Mouse (Mus musculus): ENCODE measurements around the gene Rtn4rl1. TPM values are rescaled to one million over a fixed set of nuclear protein-coding genes. Genes with fewer than 3 reads are reported as not detected.
A peak's percentile ranks its signal among the peaks of the same experiment; 100 is the strongest.

Gene Rtn4rl1
- total RNA-seq, 2 experiments from 2014 or later, result 59.5 to 65.9 TPM

DNA sequence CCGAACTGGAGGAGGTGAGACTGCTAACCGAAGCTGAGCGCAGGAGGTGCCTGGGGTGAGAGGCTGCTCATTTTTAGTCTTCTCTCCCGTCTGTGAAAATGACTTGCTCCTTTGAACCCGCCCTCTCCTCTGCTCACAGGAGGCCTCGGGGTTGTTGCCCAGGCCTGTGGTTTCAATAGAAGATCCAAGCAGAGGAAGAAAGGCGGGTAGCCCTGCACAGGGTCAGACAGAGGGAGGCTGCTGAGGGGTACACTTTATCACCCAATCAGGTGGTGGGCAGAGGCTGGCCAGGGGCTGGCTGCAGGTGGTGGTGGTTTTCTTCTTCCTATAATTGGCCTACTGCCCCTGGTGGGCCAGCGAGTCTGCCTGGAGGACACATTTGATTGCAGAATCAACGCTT, 10.9 kb downstream of the Rtn4rl1 start:
- intact Hi-C loops (cut with DNase I), result no loop called here
- no peak for DNase-seq (ENCODE audit: low spot score in 2 of 2)

DNA sequence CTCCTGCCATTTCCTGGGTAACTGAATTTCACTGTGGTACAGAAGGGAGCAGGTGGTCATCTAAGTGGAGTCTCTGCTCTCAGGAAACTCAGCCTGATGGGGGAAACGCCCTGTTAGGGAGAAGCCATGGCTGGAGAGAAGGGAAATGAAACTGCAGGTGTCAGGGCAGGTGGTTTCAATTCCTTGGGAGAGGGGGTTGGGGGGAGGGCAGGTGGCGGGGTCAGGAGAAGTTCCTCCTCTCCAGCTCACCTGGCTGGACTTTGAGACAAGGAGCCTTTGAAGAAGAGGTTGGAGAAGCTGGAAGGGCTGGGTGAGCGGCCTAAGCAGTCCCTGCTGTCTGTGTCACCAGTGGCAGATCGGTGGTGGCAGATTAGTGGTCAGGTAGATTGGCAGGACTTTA, 12.8 kb downstream of the Rtn4rl1 start:
- DNase-seq (ENCODE audit: low spot score in 2 of 2), result no peak
- intact Hi-C loops (cut with DNase I), result no loop called here

DNA sequence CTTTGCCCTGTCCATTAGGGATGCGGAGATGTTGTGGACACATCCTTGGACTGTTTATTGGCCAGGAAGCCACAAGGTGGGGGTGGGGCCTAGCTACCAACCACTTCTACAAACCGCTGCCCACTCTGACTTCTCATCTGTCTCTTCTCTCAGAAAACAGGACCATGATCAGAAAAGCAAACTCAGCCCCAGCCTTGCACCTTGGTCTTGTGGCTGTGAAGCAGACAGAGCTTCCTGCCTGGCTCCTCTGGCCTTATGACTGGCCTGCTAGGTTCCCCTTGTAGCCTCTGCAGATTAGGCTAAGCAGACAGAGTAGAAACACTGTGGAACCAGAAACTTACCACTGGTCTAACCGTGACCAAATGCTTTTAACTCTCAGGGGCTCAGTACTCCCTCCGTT, 15.8 kb downstream of the Rtn4rl1 start:
- intact Hi-C loops (cut with DNase I), result no loop called here

DNA sequence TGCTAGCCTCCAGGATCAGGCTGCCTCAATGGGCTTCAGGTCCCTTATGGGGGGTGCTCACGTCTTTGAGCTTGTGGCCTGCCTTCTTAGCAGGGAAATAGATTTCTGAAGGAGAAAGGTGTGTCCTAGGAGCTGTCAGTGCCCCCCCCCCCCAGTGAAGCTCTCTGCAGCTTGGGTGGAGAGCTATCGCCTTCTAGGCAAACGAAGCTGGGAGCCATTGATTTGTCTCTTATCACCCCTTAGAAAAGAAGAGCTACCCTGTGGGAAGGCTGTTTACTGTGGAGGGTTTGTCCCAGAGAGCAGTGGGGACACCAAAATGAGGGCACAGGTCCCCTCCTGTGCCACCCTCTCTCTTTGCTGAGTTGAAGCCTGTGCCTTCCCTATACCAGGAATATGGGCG, 16.5 kb downstream of the Rtn4rl1 start:
- intact Hi-C loops (cut with DNase I), result no loop called here
- DNase-seq (ENCODE audit: low spot score in 2 of 2), result no peak

More for the DNA sequence above, 15.8 kb downstream of the Rtn4rl1 start:
- DNase-seq (ENCODE audit: low spot score in 2 of 2), result no peak

DNA sequence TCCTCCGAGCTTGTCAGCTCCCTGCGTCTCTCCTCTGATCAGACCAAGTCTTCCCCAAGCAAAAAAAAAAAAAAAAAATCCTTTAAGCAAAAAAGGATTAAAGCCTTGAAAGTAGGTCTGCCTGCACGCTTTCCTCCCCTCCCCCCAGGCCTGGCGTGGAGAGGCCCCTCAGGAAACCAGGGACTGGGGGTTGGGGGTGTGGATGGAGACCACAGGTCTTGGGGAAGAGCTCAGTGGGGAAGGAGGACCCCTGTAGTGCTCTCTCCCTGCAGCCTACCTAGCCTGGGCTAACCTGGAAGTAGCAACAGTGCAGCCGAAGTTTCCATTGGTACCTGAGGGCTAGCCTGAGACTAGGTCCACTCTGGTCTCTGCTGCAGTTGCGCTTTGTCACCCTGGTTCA, 17.2 kb downstream of the Rtn4rl1 start:
- no peak for DNase-seq (ENCODE audit: low spot score in 2 of 2)
- intact Hi-C loops (cut with DNase I), result no loop called here

DNA sequence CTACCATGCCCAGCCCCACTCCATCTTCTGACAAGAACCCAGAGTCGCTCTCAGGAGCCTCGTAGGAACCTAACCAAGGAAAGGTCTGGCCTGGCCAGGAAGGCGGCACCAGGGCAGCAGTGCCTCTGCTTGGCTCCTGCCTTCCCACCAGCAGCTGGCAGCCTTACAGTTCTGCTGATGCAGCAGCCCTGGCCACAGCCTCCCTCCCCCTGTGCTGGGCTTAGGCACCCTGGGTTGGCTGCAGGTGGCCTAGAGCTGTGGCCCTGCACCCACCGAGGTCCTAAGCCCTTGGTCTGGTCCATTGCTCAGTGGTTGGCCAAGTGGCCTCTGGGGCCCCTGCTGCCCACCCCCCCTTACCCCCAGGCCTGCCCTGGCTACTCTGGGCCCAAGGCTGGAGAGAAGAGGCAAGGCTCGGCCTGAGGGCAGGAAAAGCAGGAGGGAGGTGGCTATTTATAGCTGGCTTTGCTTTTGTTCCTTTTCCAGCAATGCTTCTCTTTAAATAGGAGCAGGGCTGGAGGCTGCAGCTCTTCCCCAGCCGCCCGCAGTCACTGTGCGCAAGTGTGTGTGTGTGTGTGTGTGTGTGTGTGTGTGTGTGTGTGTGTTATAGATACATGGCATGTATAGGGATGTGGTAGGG, 18.6 kb downstream of the Rtn4rl1 start:
- intact Hi-C loops (cut with DNase I), result no loop called here

DNA sequence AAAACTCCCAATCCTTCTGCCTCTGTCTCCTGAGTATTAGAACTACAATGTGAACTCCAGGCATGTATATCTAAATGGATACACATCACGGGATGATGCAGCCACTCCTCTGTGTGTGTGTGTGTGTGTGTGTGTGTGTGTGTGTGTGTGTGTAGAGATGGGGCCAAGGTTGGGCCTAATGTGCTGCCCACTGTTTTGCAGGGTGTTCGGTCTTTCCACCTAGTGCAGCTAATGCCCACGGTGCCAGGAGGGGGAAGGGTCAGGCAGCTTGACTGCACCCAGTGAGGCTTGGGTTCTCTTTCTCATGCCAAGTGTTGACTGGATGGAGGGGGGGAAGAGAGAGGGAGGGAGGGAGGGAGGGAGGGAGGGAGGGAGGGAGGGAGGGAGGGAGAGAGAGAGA, 19.3 kb downstream of the Rtn4rl1 start:
- no peak for DNase-seq (ENCODE audit: low spot score in 2 of 2)
- intact Hi-C loops (cut with DNase I), result no loop called here

More for the DNA sequence above, 18.6 kb downstream of the Rtn4rl1 start:
- peak; percentile 58 to 80 for DNase-seq (ENCODE audit: low spot score in 2 of 2)

DNA sequence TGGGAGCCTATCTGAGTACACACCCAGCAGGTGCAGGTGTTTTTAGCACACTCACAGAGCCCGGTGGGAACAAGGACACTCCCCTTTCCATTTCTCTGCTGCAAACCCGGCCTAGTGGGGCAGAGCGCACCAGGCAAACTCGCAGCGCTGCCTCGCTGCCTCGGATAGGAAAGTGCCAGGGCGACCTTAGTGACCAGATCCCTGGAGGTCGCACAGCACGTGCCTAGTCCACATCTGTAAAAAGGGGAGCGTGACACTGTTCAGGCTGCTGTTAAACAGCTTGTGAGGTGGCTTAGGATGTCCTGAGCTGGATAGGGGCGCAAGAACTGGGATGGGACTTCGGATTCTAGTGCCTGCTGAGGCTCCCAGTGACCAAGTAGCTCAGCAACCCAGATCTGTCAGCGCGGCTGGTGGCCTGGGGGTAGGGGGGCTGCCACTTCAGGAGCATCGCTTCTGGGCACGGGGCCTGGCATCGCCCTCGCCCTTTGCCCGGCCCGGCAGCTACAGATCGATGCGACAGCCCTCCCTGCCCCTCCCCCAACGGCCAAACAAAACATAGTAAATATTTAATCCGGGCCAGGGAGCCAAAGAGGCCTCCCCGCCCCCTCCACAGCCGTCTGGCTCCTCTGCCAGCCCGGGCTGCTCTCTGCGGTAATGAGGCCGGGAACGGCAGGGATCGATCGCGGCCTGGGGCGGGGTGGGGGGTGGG, 19.9 kb downstream of the Rtn4rl1 start:
- no peak for DNase-seq (ENCODE audit: low spot score in 2 of 2)
- intact Hi-C loops (cut with DNase I), result no loop called here

DNA sequence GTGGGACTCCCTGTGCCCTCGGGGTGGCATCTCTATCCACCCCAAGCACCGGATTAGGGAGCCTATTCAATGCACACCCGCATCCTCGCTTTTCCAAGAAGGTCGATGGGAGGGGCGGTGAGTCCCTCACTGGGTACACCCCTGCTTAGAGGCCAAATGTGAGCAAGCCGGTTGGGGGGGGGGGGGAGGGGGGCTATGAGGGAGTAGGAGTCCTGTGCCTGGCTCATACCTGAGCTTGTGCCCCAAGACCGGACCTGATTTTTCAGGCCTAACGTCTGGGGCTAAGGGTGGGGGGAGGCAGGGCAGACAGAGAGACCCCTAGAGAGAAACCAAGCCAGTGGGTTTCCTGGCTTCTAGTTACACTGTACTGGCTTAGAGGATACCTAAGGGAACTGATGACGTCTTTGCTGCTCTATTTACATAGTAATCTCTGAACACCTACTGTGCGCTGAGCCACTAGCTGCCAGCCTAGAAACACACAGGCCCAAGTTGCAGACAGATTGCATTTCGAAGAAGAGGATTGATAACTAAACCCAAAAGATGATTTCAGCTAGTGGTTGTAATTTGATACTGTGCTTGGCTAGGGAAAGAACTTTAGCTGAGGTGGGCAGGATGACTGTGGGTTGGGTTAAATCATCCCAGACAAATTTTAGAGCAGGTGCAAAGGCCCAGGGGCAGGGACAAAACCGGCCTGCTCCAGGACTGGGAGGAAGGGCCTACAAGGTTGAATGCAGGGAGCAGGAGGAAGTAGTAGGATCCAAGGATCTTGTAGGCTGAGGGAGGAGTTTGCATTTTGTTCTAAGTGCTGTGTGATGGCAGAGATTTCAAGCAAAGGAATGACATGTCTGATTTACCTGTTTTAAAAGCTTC, 20.7 kb downstream of the Rtn4rl1 start:
- intact Hi-C loops (cut with DNase I), result no loop called here

DNA sequence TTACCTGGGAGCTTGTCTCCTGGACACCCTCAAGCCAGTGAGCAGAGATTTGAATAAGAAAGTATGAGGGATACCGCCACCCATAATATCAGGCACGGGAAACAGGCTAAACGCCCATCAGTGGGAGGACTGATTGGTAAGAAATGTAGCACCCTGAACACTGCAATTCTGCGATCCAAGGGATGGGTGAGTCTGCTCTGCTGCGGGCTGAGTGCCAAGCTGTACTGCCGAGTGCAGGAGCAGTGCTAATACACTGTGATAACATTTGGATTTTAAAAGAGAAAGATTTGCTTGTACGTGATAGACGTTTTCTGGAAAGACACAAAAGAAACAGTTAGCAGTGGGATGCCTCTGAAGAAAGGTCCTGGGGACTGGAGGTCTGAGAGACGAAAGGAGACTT, 26.5 kb downstream of the Rtn4rl1 start:
- intact Hi-C loops (cut with DNase I), result no loop called here
- peak; percentile 69 to 71 for DNase-seq (ENCODE audit: low spot score in 2 of 2)

More for the DNA sequence above, 20.7 kb downstream of the Rtn4rl1 start:
- no peak for DNase-seq (ENCODE audit: low spot score in 2 of 2)

DNA sequence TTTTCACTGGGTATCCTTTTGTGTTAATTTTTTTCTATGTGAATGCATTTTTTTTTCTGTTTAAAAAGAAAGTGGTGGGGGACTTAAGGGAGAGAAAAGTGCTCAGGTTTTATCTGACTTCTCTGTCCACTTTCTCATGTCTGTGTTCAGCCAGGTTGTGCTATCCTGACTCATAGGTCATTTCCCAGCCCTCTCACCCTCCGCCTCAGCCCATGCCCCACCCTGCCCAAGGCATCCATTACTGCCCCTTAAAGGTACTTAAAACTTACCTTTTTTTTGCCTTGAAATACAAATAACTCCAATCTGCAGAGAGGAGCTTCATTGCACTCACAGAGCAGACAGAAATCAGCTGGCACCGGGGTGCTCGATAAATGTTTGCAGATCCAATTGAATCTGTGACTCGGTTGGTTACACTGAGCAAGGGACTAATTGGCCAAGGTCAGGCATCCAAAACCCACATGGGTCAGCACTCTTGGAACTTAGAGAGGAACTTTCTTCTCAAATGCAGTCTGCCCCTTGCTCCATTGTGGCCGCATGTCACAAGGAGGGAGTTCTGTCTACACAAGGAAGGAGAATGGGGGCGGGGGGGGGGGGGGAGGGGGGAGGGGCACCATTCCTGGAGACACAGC, 27.0 kb downstream of the Rtn4rl1 start:
- intact Hi-C loops (cut with DNase I), result no loop called here
- DNase-seq (ENCODE audit: low spot score in 2 of 2), result no peak

DNA sequence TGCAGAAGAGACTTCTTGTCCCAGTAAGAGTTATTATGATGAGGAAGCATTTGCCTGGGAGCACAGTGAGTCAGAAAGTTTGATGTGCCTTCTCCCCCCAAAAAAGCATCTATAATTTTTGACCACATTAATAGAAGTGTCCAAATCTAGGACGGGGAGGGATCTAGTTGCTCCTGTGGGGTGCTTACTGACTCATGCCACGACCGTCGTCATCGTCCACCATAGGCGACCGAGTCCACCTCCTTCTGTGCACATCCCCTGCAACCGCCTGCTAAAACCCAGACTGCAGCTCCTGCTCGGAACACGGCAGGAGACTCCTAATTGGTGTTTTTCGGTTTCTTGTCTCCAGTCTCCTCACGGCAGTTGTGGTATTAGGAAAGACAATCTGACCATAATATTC, 30.5 kb downstream of the Rtn4rl1 start:
- intact Hi-C loops (cut with DNase I), result no loop called here
- DNase-seq (ENCODE audit: low spot score in 2 of 2), result no peak

DNA sequence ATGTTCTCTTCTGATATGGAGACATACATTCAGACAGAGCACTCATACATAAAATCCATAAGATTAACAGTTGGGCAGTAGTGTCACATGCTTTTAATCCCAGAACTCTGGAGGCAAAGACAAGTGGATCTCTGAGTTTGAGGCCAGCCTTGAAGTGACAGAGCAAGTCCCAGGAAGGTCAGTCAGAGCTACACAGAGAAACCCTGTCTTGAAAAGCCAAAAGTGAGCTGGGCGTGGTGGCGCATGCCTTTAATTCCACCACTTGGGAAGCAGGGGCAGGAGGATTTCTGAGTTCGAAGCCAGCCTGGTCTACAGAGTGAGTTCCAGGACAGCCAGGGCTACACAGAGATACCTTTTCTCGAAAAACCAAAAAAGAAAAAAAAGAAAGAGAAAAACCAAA, 31.3 kb downstream of the Rtn4rl1 start:
- intact Hi-C loops (cut with DNase I), result no loop called here
- no peak for DNase-seq (ENCODE audit: low spot score in 2 of 2)

DNA sequence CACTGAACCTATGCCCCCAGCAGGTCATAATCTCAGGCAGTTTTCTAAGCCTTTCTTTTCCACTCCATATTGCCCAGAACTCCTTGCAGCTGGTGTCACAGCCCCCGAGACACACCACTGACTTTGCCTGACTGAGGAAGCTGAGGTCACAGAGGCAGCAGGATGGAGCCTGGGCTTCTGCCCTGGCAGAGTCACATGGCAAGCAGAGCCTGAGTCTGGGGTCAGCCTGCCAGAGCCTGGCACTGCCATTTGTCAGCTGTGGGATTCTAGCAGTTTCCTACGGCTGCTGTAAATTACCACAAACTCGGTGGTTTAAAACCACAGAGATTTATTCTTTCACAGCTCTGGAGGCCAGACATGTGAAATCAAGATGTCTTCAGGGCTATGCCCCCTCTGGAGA, 34.0 kb downstream of the Rtn4rl1 start:
- DNase-seq (ENCODE audit: low spot score in 2 of 2), result no peak
- intact Hi-C loops (cut with DNase I), result no loop called here

DNA sequence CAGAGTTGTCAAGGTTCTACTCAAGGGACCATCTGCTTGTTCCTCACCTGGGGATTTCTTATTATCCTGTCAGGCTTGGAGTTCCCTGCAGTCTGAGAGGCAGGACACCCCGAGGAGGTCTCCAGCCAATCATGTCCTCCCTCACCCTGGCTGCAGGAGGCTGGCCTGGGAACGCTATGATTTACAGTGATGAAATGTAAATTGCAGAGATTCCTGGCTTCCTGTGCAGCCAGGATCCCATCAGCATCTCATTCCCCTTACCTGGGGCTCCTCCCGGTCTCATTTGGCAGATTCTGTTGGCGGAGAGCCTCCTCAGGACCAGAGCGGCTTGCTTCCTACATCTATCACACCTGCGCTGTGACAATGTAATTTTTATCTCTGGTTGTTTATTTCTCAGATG, 35.7 kb downstream of the Rtn4rl1 start:
- intact Hi-C loops (cut with DNase I), result no loop called here
- no peak for DNase-seq (ENCODE audit: low spot score in 2 of 2)

DNA sequence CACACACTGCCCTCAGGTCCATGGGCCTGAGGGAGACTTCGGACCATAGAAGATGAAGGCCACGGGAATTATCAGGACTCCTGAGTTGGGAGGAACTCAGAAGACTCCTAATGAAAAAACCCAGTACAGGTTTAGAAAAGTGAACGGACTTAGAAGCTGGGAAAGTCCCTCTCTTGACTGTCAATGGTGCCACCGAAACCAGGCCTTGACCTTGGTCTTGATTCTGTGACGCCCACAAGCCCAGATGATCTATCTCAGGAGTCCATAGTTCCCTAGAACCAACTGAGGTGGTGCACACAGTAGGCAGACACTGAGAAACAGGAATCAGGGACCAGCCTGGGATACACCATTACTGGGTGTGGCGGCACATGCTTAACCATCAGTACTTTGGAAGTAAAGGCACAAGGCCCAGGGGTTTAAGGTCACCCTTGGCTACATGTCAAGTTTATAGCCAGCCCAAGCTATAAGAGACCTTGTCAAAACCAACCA, 36.7 kb downstream of the Rtn4rl1 start:
- intact Hi-C loops (cut with DNase I), result loop anchor here (5.0 kb wide), 1 partner anchor 38 kb away; the partner anchor contains the start of genes Dph1 and Rtn4rl1
- DNase-seq (ENCODE audit: low spot score in 2 of 2), result no peak

DNA sequence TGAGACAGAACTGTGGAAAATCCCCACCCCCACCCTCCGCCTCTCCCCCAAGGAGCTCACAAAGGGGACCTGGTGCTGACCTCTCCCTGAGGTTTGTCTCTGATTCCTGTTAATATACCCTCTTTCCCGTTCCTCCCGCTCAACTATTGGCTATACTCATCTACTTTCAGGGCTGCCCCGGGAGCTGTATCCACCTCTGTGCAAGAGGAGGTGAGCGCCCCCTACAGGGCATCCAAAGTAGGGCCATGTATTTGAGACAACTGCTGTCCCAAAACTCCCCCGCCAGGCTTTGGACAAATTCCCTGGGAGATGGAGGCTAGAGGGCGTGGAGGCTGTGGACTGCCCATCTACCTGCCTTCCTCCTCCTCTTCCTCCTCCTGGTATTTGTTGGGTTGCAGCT, 38.2 kb downstream of the Rtn4rl1 start:
- DNase-seq (ENCODE audit: low spot score in 2 of 2), result peak; percentile 52 to 59
- intact Hi-C loops (cut with DNase I), result loop anchor here (5.0 kb wide), 1 partner anchor 39 kb away; the partner anchor contains the start of genes Dph1 and Rtn4rl1

DNA sequence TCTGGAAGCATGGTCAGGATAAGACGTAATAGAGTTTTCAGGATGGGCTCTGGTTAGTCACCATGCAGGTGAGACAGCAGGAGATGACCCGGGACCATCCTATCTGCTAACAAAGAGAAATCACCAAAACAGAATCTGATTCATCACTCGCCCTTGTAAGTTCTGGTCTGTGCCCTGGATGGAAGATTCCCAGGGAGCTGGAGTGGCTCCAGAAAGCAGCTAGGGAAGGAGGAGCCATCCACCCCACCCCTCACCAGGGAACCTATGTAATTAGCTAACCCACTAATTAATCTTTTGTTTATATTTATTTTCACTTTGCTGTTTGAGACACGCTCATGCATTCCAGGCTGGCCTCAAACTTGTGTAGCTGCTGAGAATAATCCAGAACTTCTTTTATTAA, 38.9 kb downstream of the Rtn4rl1 start:
- DNase-seq (ENCODE audit: low spot score in 2 of 2), result no peak
- intact Hi-C loops (cut with DNase I), result loop anchor here (5.0 kb wide), 1 partner anchor 40 kb away; the partner anchor contains the start of genes Dph1 and Rtn4rl1

DNA sequence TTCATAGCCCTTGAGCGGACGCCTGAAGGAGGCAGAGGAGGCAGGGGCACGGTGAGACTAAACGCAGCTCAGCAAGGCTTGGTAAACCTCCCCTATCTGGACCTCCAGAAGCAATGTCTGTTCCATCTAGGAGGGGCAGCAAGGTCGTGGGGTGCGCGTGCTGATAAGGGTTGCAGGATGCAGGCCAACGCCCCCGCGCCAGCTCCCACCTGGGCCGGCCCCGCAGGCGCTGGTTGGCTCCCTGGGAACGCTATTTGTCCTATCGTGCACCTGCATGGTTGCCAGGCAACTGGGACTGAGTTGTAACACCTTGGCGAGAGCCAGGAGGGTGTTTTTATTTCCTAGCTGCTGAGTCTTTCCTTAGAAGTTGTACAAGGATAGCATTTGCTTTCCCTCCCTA, 41.2 kb downstream of the Rtn4rl1 start:
- intact Hi-C loops (cut with DNase I), result loop anchor here (5.0 kb wide), 1 partner anchor 42 kb away; the partner anchor contains the start of genes Dph1 and Rtn4rl1
- peak; percentile 60 to 73 for DNase-seq (ENCODE audit: low spot score in 2 of 2)

All from left cerebral cortex, postnatal 14 days (tissue).